Mouse (Mus musculus) lung, postnatal 0 days (tissue): ENCODE measurements around the gene Eefsec.

Experiments
- CTCF ChIP-seq: IDR thresholded peaks from 2 replicates; pipeline ENCODE4 v1.5.1; 2016; ENCODE audit warnings: antibody characterized with exemption, mild to moderate bottlenecking
- EP300 ChIP-seq: IDR thresholded peaks from 2 replicates; pipeline ENCODE4 v1.6.1; 2016; ENCODE audit warnings: antibody characterized with exemption, mild to moderate bottlenecking, control low read depth

DNA sequence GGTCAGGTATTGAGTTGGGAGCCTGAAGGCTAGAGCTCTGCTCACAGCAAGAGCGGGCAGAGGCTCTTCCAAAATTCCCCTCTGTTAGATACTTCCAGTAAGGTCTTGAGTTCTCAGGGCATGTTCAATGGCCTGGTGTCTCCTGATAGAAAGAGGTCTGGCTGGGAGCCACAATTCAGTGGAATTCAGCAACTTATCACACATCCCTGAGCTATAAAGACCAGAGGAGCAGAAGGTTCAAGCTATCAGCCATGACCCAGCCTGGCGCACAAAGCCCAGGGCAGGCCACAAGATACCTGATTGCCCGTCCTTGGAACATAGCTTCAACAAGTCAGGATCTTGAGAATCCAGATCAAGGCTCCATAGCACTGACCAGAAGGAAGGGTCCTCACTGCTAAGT lies 105.2 kb downstream of the Eefsec start:
- no peak for TF ChIP-seq CTCF
- TF ChIP-seq EP300: no peak
